Mouse (Mus musculus) neural tube, embryonic 12.5 days (tissue): ENCODE results near the gene Zfp428. TPM values are rescaled to one million over a fixed set of nuclear protein-coding genes. Genes with fewer than 3 reads are reported as not detected.
"Not testable (repeated sequence)": the region's sequence is repeated elsewhere in the genome, so short reads cannot be mapped to it uniquely, and the experiment has no call there.

ENCODE experiments used
- ATAC-seq: fragments of 200-750 bp; cut with Nextera tagmentation; 2 replicates; pipeline ENCODE4 v1.8.0; 2017; ENCODE audit warnings: low read depth, mild to moderate bottlenecking, moderate TSS enrichment, moderate library complexity; ENCODE audit not compliant: low FRiP score
- H3K27ac ChIP-seq: fragments of 300-500 bp; sonication (generic); 2 replicates; pipeline ENCODE4 v1.5.1; 2016
- H3K27me3 ChIP-seq: fragments of 300-500 bp; sonication (generic); replicated peaks from 2 replicates; pipeline ENCODE4 v1.6.1; 2016; ENCODE audit warnings: mild to moderate bottlenecking
- H3K36me3 ChIP-seq: fragments of 300-500 bp; sonication (generic); 2 replicates; pipeline ENCODE4 v1.6.1; 2016; ENCODE audit warnings: mild to moderate bottlenecking
- H3K4me1 ChIP-seq: fragments of 300-500 bp; sonication (generic); 2 replicates; pipeline ENCODE4 v1.6.1; 2016
- H3K4me2 ChIP-seq: fragments of 300-500 bp; sonication (generic); replicated peaks from 2 replicates; pipeline ENCODE4 v1.6.1; 2016; ENCODE audit warnings: mild to moderate bottlenecking
- H3K4me3 ChIP-seq: fragments of 300-500 bp; sonication (generic); 2 replicates; pipeline ENCODE4 v1.5.1; 2016
- H3K9ac ChIP-seq: fragments of 300-500 bp; sonication (generic); 2 replicates; pipeline ENCODE4 v1.6.1; 2016; ENCODE audit warnings: mild to moderate bottlenecking
- H3K9me3 ChIP-seq: fragments of 300-500 bp; sonication (generic); 2 replicates; pipeline ENCODE4 v1.6.1; 2016; ENCODE audit warnings: mild to moderate bottlenecking
- WGBS: fragments of 180-500 bp; shearing (Covaris S2); methylation state at CpG from one replicate; pipeline ENCODE4 v1.1.7; 2016; 5-methylcytosine and 5-hydroxymethylcytosine counted together
- polyA plus RNA-seq: library from polyadenylated mRNA; unstranded; fragments of >200 nt; fragmentation: Nextera tagmentation; extraction: Ambion mirVana; gene quantifications from 2 replicates; pipeline ENCODE4 v1.2.1, GENCODE M21; 2016

Gene Zfp428
- polyA plus RNA-seq, 1 experiment from 2014 or later = 172 TPM

DNA sequence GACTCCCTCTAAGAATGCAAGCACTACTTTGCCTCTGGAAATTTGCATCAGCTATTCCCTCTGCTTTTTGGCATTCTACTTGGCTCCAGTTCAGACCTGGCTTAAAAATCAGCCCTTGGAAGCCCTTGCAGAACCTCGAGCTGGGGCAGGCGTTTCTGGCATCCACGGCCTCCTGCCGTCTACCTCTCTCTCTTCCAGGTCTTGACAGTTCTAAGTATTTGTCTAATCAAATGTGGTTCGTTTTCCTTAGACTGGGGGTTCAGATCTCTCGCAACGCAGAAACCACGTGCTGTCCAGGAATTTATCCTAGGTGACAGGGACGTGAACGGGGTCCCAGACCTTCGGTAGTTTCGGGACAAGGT is 349 bp upstream of the Zfp428 start:
- 0 out of 2 replicates have a peak, but pooled peaks have one; percentile 3 for ATAC-seq
- under 1% methylated on average over 12 of the region's 12 CpGs for WGBS
- Histone ChIP-seq H3K9me3 (no peaks in the 10 kb centered on the region), H3K27ac (peak overlapping the region; percentile 100), H3K4me2 (peak overlapping the region; percentile 79), H3K4me3 (peak overlapping the region; percentile 55), H3K4me1 (peaks cover 35% of the 10 kb centered on the region), H3K27me3 (no peaks in the 10 kb centered on the region), H3K9ac (peak overlapping the region; percentile 95), H3K36me3 (peaks cover 32% of the 10 kb centered on the region)

DNA sequence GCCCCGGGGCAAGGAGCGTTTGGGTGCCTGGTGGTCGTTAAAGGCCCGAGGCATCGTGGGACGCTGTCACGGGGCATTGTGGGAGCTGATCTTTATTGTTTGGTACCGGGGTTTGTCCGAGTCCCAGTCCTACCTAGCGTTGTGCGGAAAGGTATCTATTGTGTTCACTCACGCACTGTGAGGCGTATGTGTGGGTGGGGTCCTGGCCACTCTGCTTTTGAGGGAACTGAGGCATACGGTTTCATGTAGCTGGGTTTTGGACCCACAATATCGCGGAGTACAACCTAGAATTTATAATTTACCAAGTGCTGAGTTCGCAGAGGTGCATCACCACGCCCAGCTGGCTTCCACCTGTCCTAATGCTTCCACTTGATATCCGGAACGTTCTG is 914 bp downstream of the Zfp428 start:
- Histone ChIP-seq H3K4me2 (peak overlapping the region; percentile 79), H3K9me3 (no peaks in the 10 kb centered on the region), H3K27ac (peak overlapping the region; percentile 100), H3K4me1 (peaks cover 35% of the 10 kb centered on the region), H3K27me3 (no peaks in the 10 kb centered on the region), H3K9ac (peak overlapping the region; percentile 95), H3K4me3 (peak overlapping the region; percentile 55), H3K36me3 (peaks cover 25% of the 10 kb centered on the region)
- 1% methylated on average over 20 of the region's 20 CpGs for WGBS
- peak; percentile 34 for ATAC-seq

DNA sequence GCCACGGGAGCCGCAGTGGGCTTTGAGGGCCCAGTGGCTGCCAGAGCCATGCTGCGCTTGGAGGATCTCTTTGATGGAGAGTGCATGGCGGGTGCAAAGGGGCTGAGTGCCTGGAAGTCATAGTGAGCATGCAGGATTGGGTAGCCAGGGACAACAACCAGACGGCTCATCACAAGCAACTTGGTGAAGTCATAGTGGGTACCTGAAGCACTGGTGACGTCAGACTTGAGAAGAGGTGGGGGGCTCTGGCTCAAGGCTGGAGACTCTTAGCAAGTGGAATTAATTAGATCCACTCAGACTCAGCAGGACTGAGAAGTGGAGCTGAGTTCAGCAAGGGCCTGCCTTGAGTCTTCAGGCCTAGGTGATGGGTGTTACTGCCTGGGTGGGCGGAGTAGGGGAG is 5.5 kb downstream of the Zfp428 start, which contains the start of gene AC161166.1:
TSS of gene AC161166.1 (minus strand) at position 101 of the 400 bp plus-strand sequence.
- Histone ChIP-seq H3K9me3 (no peaks in the 10 kb centered on the region), H3K27me3 (no peaks in the 10 kb centered on the region), H3K36me3 (peaks cover 58% of the 10 kb centered on the region), H3K9ac (no peak within 1 kb of the TSS), H3K4me1 (peaks cover 7% of the 10 kb centered on the region; the same call in 1 of the 2 replicates), H3K4me3 (no peak within 1 kb of the TSS), H3K4me2 (no peak within 1 kb of the TSS), H3K27ac (no peak within 1 kb of the TSS)
- no peak for ATAC-seq
- whole genome bisulfite sequencing = 91% methylated on average over 7 of the region's 7 CpGs

DNA sequence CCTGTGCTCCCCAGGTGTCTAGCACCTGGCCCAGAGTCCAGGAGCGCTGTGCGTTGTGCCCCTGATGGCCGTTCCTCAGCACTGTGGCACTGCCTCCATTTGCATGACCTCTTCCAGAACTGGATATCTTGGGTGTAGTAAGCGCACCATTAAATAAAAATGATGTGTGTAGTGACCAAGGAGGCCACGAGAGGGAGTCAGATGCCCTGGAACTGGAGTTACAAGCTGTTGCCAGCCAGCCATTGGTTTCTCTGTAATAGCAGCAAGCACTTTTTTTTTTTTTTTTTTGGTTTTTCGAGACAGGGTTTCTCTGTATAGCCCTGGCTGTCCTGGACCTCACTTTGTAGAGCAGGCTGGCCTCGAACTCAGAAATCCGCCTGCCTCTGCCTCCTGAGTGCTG is 9.5 kb downstream of the Zfp428 start:
- H3K4me1 ChIP-seq, H3K9ac ChIP-seq, ATAC-seq, H3K9me3 ChIP-seq, H3K4me3 ChIP-seq, H3K4me2 ChIP-seq, H3K27ac ChIP-seq, H3K27me3 ChIP-seq: not testable (repeated sequence)
- 67% methylated on average over 8 of the region's 8 CpGs for WGBS
- H3K36me3 ChIP-seq = peaks cover 53% of the 10 kb centered on the region

DNA sequence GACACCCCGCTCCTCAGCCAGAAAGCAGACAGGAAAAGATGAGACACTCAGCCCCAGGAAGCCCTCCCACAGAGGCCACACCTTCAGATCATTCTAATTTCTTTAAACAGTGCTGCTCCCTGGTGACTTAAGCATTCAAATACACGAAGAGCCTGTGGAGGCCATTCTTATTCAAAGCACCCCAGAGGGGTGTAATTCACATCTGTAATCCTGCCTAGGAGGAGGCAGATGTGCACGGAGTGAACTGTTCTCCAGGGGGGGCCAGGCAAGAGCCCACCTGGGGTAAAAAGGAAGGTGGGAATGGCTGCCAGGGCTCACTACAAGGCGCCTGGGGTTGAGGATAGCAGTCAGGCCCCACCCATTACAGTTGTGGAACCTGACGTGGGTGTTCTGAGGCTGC is 10.3 kb downstream of the Zfp428 start:
- 40% methylated on average over 5 of the region's 5 CpGs for WGBS
- ATAC-seq = no peak
- Histone ChIP-seq H3K27me3 (no peaks in the 10 kb centered on the region), H3K4me3 (no peak overlapping the region), H3K9ac (no peak overlapping the region), H3K4me1 (no peaks in the 10 kb centered on the region), H3K27ac (no peak overlapping the region), H3K9me3 (no peaks in the 10 kb centered on the region), H3K36me3 (peaks cover 49% of the 10 kb centered on the region), H3K4me2 (no peak overlapping the region)

DNA sequence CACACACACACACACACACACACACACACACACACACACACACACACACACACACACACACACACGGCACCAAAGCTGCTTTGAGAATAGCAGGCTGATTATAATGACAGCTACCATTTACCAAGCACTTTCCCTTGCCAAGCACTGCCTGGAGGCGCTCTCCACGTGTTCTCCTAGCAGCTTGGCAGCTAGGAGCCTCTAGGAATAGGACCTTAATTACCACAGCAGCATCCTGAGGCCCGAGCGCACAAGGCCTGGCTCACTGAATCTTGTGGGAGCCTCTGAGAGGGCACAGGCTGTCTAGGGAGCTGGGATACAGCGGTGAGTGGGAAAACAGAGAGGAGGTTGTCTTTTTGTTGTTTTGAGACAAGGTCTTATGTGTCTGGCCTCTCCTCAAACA is 10.8 kb downstream of the Zfp428 start:
- Histone ChIP-seq H3K9me3 (no peaks in the 10 kb centered on the region), H3K9ac (no peak overlapping the region), H3K27me3 (no peaks in the 10 kb centered on the region), H3K27ac (no peak overlapping the region), H3K4me1 (no peaks in the 10 kb centered on the region), H3K36me3 (peaks cover 47% of the 10 kb centered on the region), H3K4me2 (no peak overlapping the region), H3K4me3 (no peak overlapping the region)
- no peak for ATAC-seq
- 53% methylated on average over 6 of the region's 6 CpGs for WGBS

DNA sequence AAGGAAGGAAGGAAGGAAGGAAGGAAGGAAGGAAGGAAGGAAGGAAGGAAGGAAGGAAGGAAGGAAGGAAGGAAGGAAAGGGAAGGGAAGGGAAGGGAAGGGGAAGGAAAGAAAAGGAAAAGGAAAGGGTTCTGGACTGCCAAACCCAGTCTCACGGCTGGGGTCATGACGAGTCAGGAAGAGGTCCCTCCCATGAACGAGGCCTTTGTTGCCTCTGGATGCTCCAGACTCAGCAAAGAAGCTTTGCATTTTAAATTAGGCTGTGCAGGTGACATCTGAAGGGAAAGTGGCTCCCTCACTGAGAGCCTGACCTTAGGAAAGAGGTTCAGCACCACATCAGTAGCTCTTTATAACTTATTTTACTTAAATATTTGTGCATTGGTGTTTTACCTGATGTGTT is 12.3 kb downstream of the Zfp428 start:
- Histone ChIP-seq H3K4me3 (no peak overlapping the region), H3K9me3 (no peaks in the 10 kb centered on the region), H3K4me1 (no peaks in the 10 kb centered on the region), H3K4me2 (no peak overlapping the region), H3K9ac (no peak overlapping the region), H3K36me3 (peaks cover 36% of the 10 kb centered on the region), H3K27ac (no peak overlapping the region), H3K27me3 (no peaks in the 10 kb centered on the region)
- 61% methylated on average over 3 of the region's 3 CpGs for WGBS
- no peak for ATAC-seq

DNA sequence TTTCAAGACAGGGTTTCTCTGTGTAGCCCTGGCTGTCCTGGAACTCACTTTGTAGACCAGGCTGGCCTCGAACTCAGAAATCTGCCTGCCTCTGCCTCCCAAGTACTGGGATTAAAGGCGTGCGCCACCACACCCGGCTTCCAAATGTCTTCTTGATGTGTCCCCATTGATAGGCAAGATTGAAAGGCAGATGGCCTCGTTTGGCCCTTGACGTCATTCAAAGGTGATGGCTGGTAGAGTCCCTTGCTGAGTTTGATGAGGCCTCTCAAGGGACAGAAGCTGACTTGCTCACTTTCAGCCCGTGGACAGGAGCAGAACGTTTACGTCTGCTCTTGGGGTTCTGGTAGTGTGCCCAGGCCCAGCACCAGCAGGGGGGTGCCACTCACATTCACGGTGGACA is 13.2 kb downstream of the Zfp428 start:
- H3K27me3 ChIP-seq, H3K4me2 ChIP-seq: not testable (repeated sequence)

DNA sequence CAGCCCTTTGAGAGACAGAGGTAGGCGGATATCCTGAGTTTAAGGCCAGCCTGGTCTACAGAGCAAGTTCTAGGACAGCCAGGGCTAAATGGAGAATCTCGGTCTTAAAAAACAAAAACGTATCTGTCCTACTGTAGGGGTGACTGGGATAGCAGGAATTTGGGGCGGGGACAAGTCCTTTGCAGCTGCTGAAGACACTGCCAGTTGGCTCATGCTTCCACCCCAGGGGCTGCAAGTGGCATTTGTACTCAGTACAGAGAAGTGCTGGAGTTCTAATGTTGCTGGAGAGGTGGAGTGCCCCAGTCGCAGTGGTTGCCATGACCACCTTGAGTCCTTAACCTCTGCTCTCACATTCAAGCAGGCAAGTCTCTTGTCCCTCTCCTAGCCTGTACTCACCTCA is 16.0 kb downstream of the Zfp428 start:
- no peak overlapping the region for H3K4me2 ChIP-seq
- no peaks in the 10 kb centered on the region for H3K27me3 ChIP-seq
- ATAC-seq = no peak
- no peaks in the 10 kb centered on the region for H3K4me1 ChIP-seq
- H3K4me3 ChIP-seq = no peak overlapping the region
- no peak overlapping the region for H3K9ac ChIP-seq
- peaks cover 4% of the 10 kb centered on the region; the same call in 1 of the 2 replicates for H3K36me3 ChIP-seq
- H3K9me3 ChIP-seq = no peaks in the 10 kb centered on the region
- H3K27ac ChIP-seq = no peak overlapping the region
- WGBS = 59% methylated on average over 5 of the region's 5 CpGs

More for the DNA sequence above, 13.2 kb downstream of the Zfp428 start:
- H3K4me3 ChIP-seq, ATAC-seq, H3K9ac ChIP-seq, H3K4me1 ChIP-seq, H3K9me3 ChIP-seq, H3K27ac ChIP-seq: not testable (repeated sequence)
- WGBS = 88% methylated on average over 10 of the region's 10 CpGs
- peaks cover 27% of the 10 kb centered on the region for H3K36me3 ChIP-seq

DNA sequence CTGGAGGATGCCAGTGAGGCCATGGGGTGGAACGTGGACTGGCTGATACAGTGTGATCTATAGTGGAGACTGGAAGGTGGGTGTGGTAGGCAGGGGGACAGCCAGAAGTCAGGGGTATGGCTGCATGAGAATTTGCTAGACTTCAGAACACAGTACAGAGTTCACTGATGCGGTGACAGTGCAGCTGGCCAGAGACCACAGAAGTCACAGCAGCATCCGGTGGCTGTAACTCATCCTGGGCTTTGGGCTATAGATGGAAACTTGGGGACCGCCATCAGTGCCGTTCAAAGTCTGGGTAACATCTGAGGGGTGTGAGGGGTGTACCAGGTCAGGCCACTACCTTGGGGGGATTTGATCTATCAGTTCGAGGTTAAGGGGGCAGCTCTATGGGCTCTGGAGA is 16.9 kb downstream of the Zfp428 start:
- Histone ChIP-seq H3K9ac (no peak overlapping the region), H3K4me3 (no peak overlapping the region), H3K27ac (no peak overlapping the region), H3K9me3 (no peaks in the 10 kb centered on the region), H3K4me2 (no peak overlapping the region), H3K36me3 (peaks cover under 1% of the 10 kb centered on the region; the same call in 1 of the 2 replicates), H3K4me1 (no peaks in the 10 kb centered on the region), H3K27me3 (no peaks in the 10 kb centered on the region)
- 87% methylated on average over 6 of the region's 6 CpGs for WGBS
- no peak for ATAC-seq

DNA sequence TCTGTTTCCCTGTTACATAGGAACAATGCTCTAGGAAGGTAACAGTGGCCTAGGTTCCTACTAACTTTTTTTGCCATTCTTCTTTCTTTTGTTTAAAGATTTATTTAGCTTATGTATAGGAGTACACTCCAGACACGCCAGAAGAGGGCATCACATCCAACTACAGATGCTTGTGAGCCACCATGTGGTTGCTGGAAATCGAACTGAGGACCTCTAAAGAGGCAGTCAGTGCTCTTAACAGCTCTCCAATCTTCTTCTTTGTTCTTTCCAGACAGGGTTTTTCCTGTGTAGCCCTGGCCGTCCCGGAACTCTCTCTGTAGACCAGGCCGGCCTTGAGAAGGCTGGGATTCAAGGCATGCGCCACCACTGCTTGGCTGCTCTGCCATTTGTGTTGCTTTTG is 18.2 kb downstream of the Zfp428 start:
- Histone ChIP-seq H3K4me1 (peaks cover 7% of the 10 kb centered on the region), H3K9ac (no peak overlapping the region), H3K27ac (no peak overlapping the region), H3K27me3 (no peaks in the 10 kb centered on the region), H3K36me3 (no peaks in the 10 kb centered on the region), H3K9me3 (no peaks in the 10 kb centered on the region), H3K4me3 (no peak overlapping the region), H3K4me2 (no peak overlapping the region)
- WGBS = 80% methylated on average over 6 of the region's 6 CpGs
- no peak for ATAC-seq

DNA sequence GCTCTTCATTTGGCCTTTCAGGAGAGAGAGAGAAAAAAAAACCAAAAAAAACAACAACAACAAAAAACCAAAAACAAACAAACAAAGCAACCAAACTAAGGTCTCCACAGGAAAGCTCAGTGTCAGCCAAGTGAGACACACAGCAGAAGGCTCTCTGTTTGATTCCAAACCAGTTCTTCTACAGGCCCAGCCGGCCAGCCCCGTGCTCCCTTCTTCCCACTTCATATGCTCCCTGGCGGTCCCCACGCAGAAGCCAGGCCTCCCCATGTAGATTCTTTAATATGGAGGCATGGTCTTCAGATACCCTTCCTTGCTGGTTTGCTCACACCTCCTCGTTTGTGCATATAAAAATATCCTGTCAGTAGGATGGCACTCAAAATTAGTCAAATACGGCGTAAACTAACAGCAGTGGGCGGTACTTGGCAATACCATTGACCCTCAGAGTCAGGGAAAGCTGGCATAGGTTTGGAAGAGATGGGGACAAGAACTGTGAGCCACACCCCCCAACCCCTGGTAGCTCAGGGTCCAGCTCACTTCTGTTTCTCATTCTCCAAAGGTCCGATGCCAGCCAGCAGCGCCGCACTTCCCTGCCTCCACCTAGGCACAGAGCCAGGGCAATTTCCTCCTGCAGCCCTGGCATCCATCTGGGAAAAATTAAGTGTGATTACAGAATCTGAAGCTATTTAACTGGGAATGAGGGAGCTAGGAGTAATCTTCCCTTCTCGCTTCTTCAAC is 19.0 kb downstream of the Zfp428 start:
- Histone ChIP-seq H3K4me1 (peaks cover 7% of the 10 kb centered on the region), H3K9ac (no peak overlapping the region), H3K27ac (no peak overlapping the region), H3K4me3 (no peak overlapping the region), H3K36me3 (no peaks in the 10 kb centered on the region), H3K9me3 (no peaks in the 10 kb centered on the region), H3K4me2 (no peak overlapping the region), H3K27me3 (no peaks in the 10 kb centered on the region)
- no peak for ATAC-seq
- 89% methylated on average over 12 of the region's 12 CpGs for WGBS

DNA sequence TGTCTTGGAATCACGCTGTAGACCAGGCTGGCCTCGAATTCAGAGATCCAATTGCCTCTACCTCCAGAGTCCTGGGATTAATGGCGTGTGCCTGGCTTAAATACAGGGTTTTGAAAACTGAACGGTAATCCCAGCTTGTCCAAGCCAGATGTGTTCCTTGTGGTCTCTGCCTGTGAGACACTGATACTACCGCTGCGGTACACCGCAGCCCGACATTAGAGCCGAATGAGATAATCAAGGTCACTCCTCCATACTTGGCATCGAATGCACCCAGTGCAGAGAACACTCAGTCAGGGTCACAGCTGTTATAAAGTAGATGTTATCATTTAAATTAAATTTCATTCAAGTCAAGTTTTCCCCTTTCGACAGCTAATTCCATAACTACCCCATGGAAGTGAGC is 22.1 kb downstream of the Zfp428 start:
- Histone ChIP-seq H3K4me1 (peaks cover 23% of the 10 kb centered on the region), H3K27ac (no peak overlapping the region), H3K9me3 (no peaks in the 10 kb centered on the region), H3K9ac (no peak overlapping the region), H3K4me3 (no peak overlapping the region), H3K27me3 (peaks cover 10% of the 10 kb centered on the region), H3K36me3 (peaks cover 9% of the 10 kb centered on the region), H3K4me2 (no peak overlapping the region)
- 93% methylated on average over 11 of the region's 11 CpGs for WGBS
- ATAC-seq = no peak
